Mouse (Mus musculus) hindbrain, embryonic 12.5 days (tissue): ENCODE data around the gene Itga2b. TPM values are rescaled to one million over a fixed set of nuclear protein-coding genes. Genes with fewer than 3 reads are reported as not detected.

Source experiments
- ATAC-seq: fragments of 200-750 bp; cut with Nextera tagmentation; 2 replicates; pipeline ENCODE4 v1.8.0; 2017; ENCODE audit warnings: moderate TSS enrichment; ENCODE audit not compliant: low FRiP score
- H3K27ac ChIP-seq: fragments of 300-500 bp; sonication (generic); 2 replicates; pipeline ENCODE4 v1.5.1; 2016; ENCODE audit warnings: mild to moderate bottlenecking
- H3K27me3 ChIP-seq: fragments of 300-500 bp; sonication (generic); 2 replicates; pipeline ENCODE4 v1.6.1; 2016; ENCODE audit warnings: mild to moderate bottlenecking
- H3K36me3 ChIP-seq: fragments of 300-500 bp; sonication (generic); 2 replicates; pipeline ENCODE4 v1.6.1; 2016; ENCODE audit warnings: mild to moderate bottlenecking
- H3K4me1 ChIP-seq: fragments of 300-500 bp; sonication (generic); 2 replicates; pipeline ENCODE4 v1.6.1; 2016
- H3K4me2 ChIP-seq: fragments of 300-500 bp; sonication (generic); replicated peaks from 2 replicates; pipeline ENCODE4 v1.6.1; 2016; ENCODE audit warnings: mild to moderate bottlenecking
- H3K4me3 ChIP-seq: fragments of 300-500 bp; sonication (generic); 2 replicates; pipeline ENCODE4 v1.5.1; 2016; ENCODE audit warnings: mild to moderate bottlenecking
- H3K9ac ChIP-seq: fragments of 300-500 bp; sonication (generic); 2 replicates; pipeline ENCODE4 v1.6.1; 2016; ENCODE audit warnings: mild to moderate bottlenecking, moderate library complexity
- H3K9me3 ChIP-seq: fragments of 300-500 bp; sonication (generic); replicated peaks from 2 replicates; pipeline ENCODE4 v1.6.1; 2016; ENCODE audit warnings: mild to moderate bottlenecking
- WGBS: fragments of 180-500 bp; shearing (Covaris S2); methylation state at CpG from one replicate; pipeline ENCODE4 v1.1.7; 2016; 5-methylcytosine and 5-hydroxymethylcytosine counted together
- polyA plus RNA-seq: library from polyadenylated mRNA; unstranded; fragments of >200 nt; fragmentation: Nextera tagmentation; extraction: Ambion mirVana; gene quantifications from 2 replicates; pipeline ENCODE4 v1.2.1, GENCODE M21; 2016

The Itga2b gene
- polyA plus RNA-seq, 1 experiment from 2014 or later, result 7.1 TPM

GRCm38 (mm10) chr11:102440255-102440654 is 29.7 kb downstream of the Itga2b start:
- ATAC-seq, result no peak
- WGBS, result 84% methylated on average over 8 of the region's 8 CpGs
- H3K4me3 ChIP-seq, result no peak overlapping the region
- H3K27ac ChIP-seq, result no peak overlapping the region
- peaks cover 80% of the 10 kb centered on the region for H3K36me3 ChIP-seq
- no peaks in the 10 kb centered on the region for H3K9me3 ChIP-seq
- H3K4me2 ChIP-seq, result no peak overlapping the region
- peaks cover 19% of the 10 kb centered on the region for H3K27me3 ChIP-seq
- no peak overlapping the region for H3K9ac ChIP-seq
- peaks cover 47% of the 10 kb centered on the region for H3K4me1 ChIP-seq

GRCm38 (mm10) chr11:102439093-102440082 is 30.5 kb downstream of the Itga2b start:
- Histone ChIP-seq H3K4me2 (no peak overlapping the region; the same call in 1 of the 2 replicates), H3K4me1 (peaks cover 43% of the 10 kb centered on the region), H3K9me3 (no peaks in the 10 kb centered on the region), H3K4me3 (no peak overlapping the region), H3K27ac (no peak overlapping the region), H3K9ac (no peak overlapping the region), H3K36me3 (peaks cover 86% of the 10 kb centered on the region), H3K27me3 (peaks cover 19% of the 10 kb centered on the region)
- WGBS, result 78% methylated on average over 14 of the region's 14 CpGs
- ATAC-seq, result no peak

GRCm38 (mm10) chr11:102438212-102439092 is 31.5 kb downstream of the Itga2b start:
- WGBS, result 6% methylated on average over 77 of the region's 77 CpGs
- ATAC-seq, result no peak
- peak overlapping the region; percentile 63 for H3K4me2 ChIP-seq
- peak overlapping the region; percentile 71 for H3K27ac ChIP-seq
- H3K9me3 ChIP-seq, result no peaks in the 10 kb centered on the region
- H3K9ac ChIP-seq, result peak overlapping the region; percentile 64
- H3K36me3 ChIP-seq, result peaks cover 83% of the 10 kb centered on the region
- peak overlapping the region; percentile 36 for H3K4me3 ChIP-seq
- H3K4me1 ChIP-seq, result peaks cover 41% of the 10 kb centered on the region
- peaks cover 19% of the 10 kb centered on the region for H3K27me3 ChIP-seq

GRCm38 (mm10) chr11:102437120-102438061 is 32.5 kb downstream of the Itga2b start:
- WGBS, result 3% methylated on average over 84 of the region's 87 CpGs

GRCm38 (mm10) chr11:102436471-102436790 is 33.5 kb downstream of the Itga2b start:
- ATAC-seq, result no peak
- peaks cover 65% of the 10 kb centered on the region for H3K36me3 ChIP-seq
- no peak overlapping the region for H3K4me3 ChIP-seq
- H3K27ac ChIP-seq, result no peak overlapping the region
- peaks cover 46% of the 10 kb centered on the region for H3K4me1 ChIP-seq
- no peak overlapping the region for H3K4me2 ChIP-seq
- H3K9me3 ChIP-seq, result no peaks in the 10 kb centered on the region
- 83% methylated on average over 10 of the region's 10 CpGs for WGBS
- peaks cover 19% of the 10 kb centered on the region for H3K27me3 ChIP-seq
- H3K9ac ChIP-seq, result no peak overlapping the region

More at GRCm38 (mm10) chr11:102437120-102438061, 32.5 kb downstream of the Itga2b start:
- peak; percentile 46 for ATAC-seq
- Histone ChIP-seq H3K36me3 (peaks cover 75% of the 10 kb centered on the region), H3K9ac (peak overlapping the region; percentile 64), H3K9me3 (no peaks in the 10 kb centered on the region), H3K27me3 (peaks cover 19% of the 10 kb centered on the region), H3K27ac (peak overlapping the region; percentile 71), H3K4me3 (peak overlapping the region; percentile 36), H3K4me2 (peak overlapping the region; percentile 63), H3K4me1 (peaks cover 41% of the 10 kb centered on the region)

GRCm38 (mm10) chr11:102435754-102436470 is 34.0 kb downstream of the Itga2b start:
- Histone ChIP-seq H3K4me3 (no peak overlapping the region), H3K9ac (no peak overlapping the region), H3K9me3 (no peaks in the 10 kb centered on the region), H3K36me3 (peaks cover 60% of the 10 kb centered on the region), H3K4me1 (peaks cover 46% of the 10 kb centered on the region), H3K27ac (no peak overlapping the region), H3K27me3 (peaks cover 15% of the 10 kb centered on the region), H3K4me2 (no peak overlapping the region)
- no peak for ATAC-seq
- 92% methylated on average over 18 of the region's 18 CpGs for WGBS

GRCm38 (mm10) chr11:102434816-102435705 is 34.9 kb downstream of the Itga2b start:
- H3K4me2 ChIP-seq, result no peak overlapping the region
- H3K27me3 ChIP-seq, result peaks cover 12% of the 10 kb centered on the region
- H3K27ac ChIP-seq, result no peak overlapping the region
- no peak overlapping the region for H3K9ac ChIP-seq
- no peaks in the 10 kb centered on the region for H3K9me3 ChIP-seq
- whole genome bisulfite sequencing, result 91% methylated on average over 11 of the region's 11 CpGs
- H3K36me3 ChIP-seq, result peaks cover 51% of the 10 kb centered on the region
- ATAC-seq, result no peak
- H3K4me3 ChIP-seq, result no peak overlapping the region
- H3K4me1 ChIP-seq, result peaks cover 50% of the 10 kb centered on the region

GRCm38 (mm10) chr11:102434406-102434805 is 35.5 kb downstream of the Itga2b start:
- peaks cover 7% of the 10 kb centered on the region for H3K27me3 ChIP-seq
- peaks cover 55% of the 10 kb centered on the region for H3K4me1 ChIP-seq
- no peak overlapping the region for H3K27ac ChIP-seq
- H3K36me3 ChIP-seq, result peaks cover 45% of the 10 kb centered on the region
- H3K4me2 ChIP-seq, result no peak overlapping the region
- no peak overlapping the region for H3K9ac ChIP-seq
- no peak overlapping the region for H3K4me3 ChIP-seq
- no peaks in the 10 kb centered on the region for H3K9me3 ChIP-seq
- 0 out of 2 replicates have a peak, but pooled peaks have one; percentile 12 for ATAC-seq
- 8% methylated on average over 7 of the region's 7 CpGs for WGBS

GRCm38 (mm10) chr11:102433866-102434265 is 36.1 kb downstream of the Itga2b start:
- H3K4me2 ChIP-seq, result no peak overlapping the region
- 94% methylated on average over 7 of the region's 7 CpGs for WGBS
- no peak overlapping the region for H3K27ac ChIP-seq
- ATAC-seq, result no peak
- peaks cover 55% of the 10 kb centered on the region for H3K4me1 ChIP-seq
- no peaks in the 10 kb centered on the region for H3K9me3 ChIP-seq
- 0 out of 2 replicates have a peak, but pooled peaks cover 9% of the 10 kb centered on the region for H3K27me3 ChIP-seq
- H3K4me3 ChIP-seq, result no peak overlapping the region
- no peak overlapping the region for H3K9ac ChIP-seq
- peaks cover 39% of the 10 kb centered on the region for H3K36me3 ChIP-seq

- Histone ChIP-seq H3K4me3 (no peak overlapping the region), H3K27me3 (0 out of 2 replicates have a peak, but pooled peaks cover 8% of the 10 kb centered on the region), H3K27ac (no peak overlapping the region), H3K36me3 (peaks cover 31% of the 10 kb centered on the region), H3K4me2 (no peak overlapping the region), H3K9ac (no peak overlapping the region), H3K4me1 (peaks cover 45% of the 10 kb centered on the region), H3K9me3 (no peaks in the 10 kb centered on the region)
- WGBS, result 92% methylated on average over 6 of the region's 6 CpGs
- ATAC-seq, result no peak
Observed at GRCm38 (mm10) chr11:102432896-102433295, 37.0 kb downstream of the Itga2b start.
